18 mouse cellular contexts compared by ENCODE assay signal in genomic region chr5:137525511-137525910, GRCm38 (mm10). TPM values are rescaled to one million over a fixed set of nuclear protein-coding genes. Genes with fewer than 3 reads are reported as not detected.
DNase-seq lines count a peak whose midpoint lies in the region; ATAC-seq and TF ChIP-seq lines count a peak whose summit lies in the region.
"Had no signal": no experiment of that assay in that cellular context is flagged by ENCODE, and none has a peak within 500 bp of the region (broad histone marks: within the 10 kb centered on the region; RNA-seq: fewer than 3 reads in every experiment).

No protein-coding gene starts in this region.

- DNase-seq in adrenal gland, adult 2 months = peak; percentile 16
- DNase-seq in adrenal gland, adult (ENCODE audit: inconsistent age in 2 of 2, low spot score in 1 of 2) = no peak
- DNase-seq in hindbrain, postnatal 0 days (ENCODE audit: low spot score) = no peak
- DNase-seq in midbrain, postnatal 0 days (ENCODE audit: low spot score) = no peak
- DNase-seq: gastrocnemius, postnatal 10 days had no signal

- H3K9me3 ChIP-seq in hindbrain, embryonic 13.5 days = no peaks in the 10 kb centered on the region
- no peaks in the 10 kb centered on the region for H3K9me3 ChIP-seq in hindbrain, postnatal 0 days (ENCODE audit: low read length)
- H3K9me3 ChIP-seq in neural tube, embryonic 12.5 days = no peaks in the 10 kb centered on the region
- no peaks in the 10 kb centered on the region for H3K9me3 ChIP-seq in neural tube, embryonic 15.5 days (replicated peaks)
- no peaks in the 10 kb centered on the region for H3K9me3 ChIP-seq in midbrain, postnatal 0 days (ENCODE audit: low read length)
- H3K9me3 ChIP-seq in intestine, embryonic 15.5 days = no peaks in the 10 kb centered on the region

- no peak overlapping the region for H3K4me3 ChIP-seq in hindbrain, embryonic 13.5 days
- no peak overlapping the region for H3K4me3 ChIP-seq in hindbrain, postnatal 0 days (ENCODE audit: low read length)
- H3K4me3 ChIP-seq in neural tube, embryonic 12.5 days = no peak overlapping the region
- H3K4me3 ChIP-seq in neural tube, embryonic 15.5 days (replicated peaks) = no peak overlapping the region
- no peak overlapping the region for H3K4me3 ChIP-seq in midbrain, postnatal 0 days (ENCODE audit: low read depth, low read length)
- H3K4me3 ChIP-seq in intestine, embryonic 15.5 days (replicated peaks) = no peak overlapping the region

- H3K4me2 ChIP-seq in hindbrain, embryonic 13.5 days = no peak overlapping the region
- no peak overlapping the region for H3K4me2 ChIP-seq in hindbrain, postnatal 0 days (ENCODE audit: low read depth, low read length)
- H3K4me2 ChIP-seq in neural tube, embryonic 12.5 days (replicated peaks) = no peak overlapping the region
- no peak overlapping the region for H3K4me2 ChIP-seq in neural tube, embryonic 15.5 days
- H3K4me2 ChIP-seq in midbrain, postnatal 0 days (ENCODE audit: low read depth, low read length, poor library complexity, severe bottlenecking) = no peak overlapping the region
- no peak overlapping the region for H3K4me2 ChIP-seq in intestine, embryonic 15.5 days (replicated peaks)

- H3K4me1 ChIP-seq in hindbrain, embryonic 13.5 days (replicated peaks) = peaks cover 47% of the 10 kb centered on the region
- H3K4me1 ChIP-seq in hindbrain, postnatal 0 days (ENCODE audit: insufficient read depth, low read length) = peaks cover 14% of the 10 kb centered on the region
- peaks cover 36% of the 10 kb centered on the region for H3K4me1 ChIP-seq in neural tube, embryonic 12.5 days
- H3K4me1 ChIP-seq in neural tube, embryonic 15.5 days = peaks cover 34% of the 10 kb centered on the region
- H3K4me1 ChIP-seq in midbrain, postnatal 0 days (ENCODE audit: insufficient read depth, low read length) = no peaks in the 10 kb centered on the region; the same call in 1 of the 2 replicates
- H3K4me1 ChIP-seq in intestine, embryonic 15.5 days (replicated peaks) = peaks cover 30% of the 10 kb centered on the region

- no peak overlapping the region for H3K9ac ChIP-seq in hindbrain, embryonic 13.5 days
- H3K9ac ChIP-seq in hindbrain, postnatal 0 days (replicated peaks; ENCODE audit: low read length) = no peak overlapping the region
- peak overlapping the region; percentile 35; the same call in 1 of the 2 replicates for H3K9ac ChIP-seq in neural tube, embryonic 12.5 days
- H3K9ac ChIP-seq in neural tube, embryonic 15.5 days (replicated peaks) = no peak overlapping the region
- H3K9ac ChIP-seq in midbrain, postnatal 0 days (replicated peaks; ENCODE audit: low read length, poor library complexity, severe bottlenecking) = no peak overlapping the region
- H3K9ac ChIP-seq in intestine, embryonic 15.5 days = no peak overlapping the region

- no peak for TF ChIP-seq CTCF in hindbrain, postnatal 0 days (IDR thresholded peaks at IDR 0.05; ENCODE audit: low read depth)
- no peak for TF ChIP-seq CTCF in midbrain, postnatal 0 days (IDR thresholded peaks at IDR 0.05)

- peak overlapping the region; percentile 50; the same call in 1 of the 2 replicates for H3K27ac ChIP-seq in hindbrain, embryonic 13.5 days
- H3K27ac ChIP-seq in hindbrain, postnatal 0 days = no peak overlapping the region; the same call in 1 of the 2 replicates
- peak overlapping the region; percentile 10; the same call in 1 of the 2 replicates for H3K27ac ChIP-seq in neural tube, embryonic 12.5 days
- no peak overlapping the region for H3K27ac ChIP-seq in neural tube, embryonic 15.5 days (replicated peaks)
- peak overlapping the region; percentile 62; the same call in 1 of the 2 replicates for H3K27ac ChIP-seq in midbrain, postnatal 0 days (ENCODE audit: low read depth, low read length)
- no peak overlapping the region for H3K27ac ChIP-seq in intestine, embryonic 15.5 days

- WGBS in hindbrain, embryonic 13.5 days = 74% methylated on average over 16 of the region's 16 CpGs
- 67% methylated on average over 16 of the region's 16 CpGs for WGBS in hindbrain, postnatal 0 days
- 80% methylated on average over 16 of the region's 16 CpGs for WGBS in neural tube, embryonic 12.5 days
- 78% methylated on average over 16 of the region's 16 CpGs for whole genome bisulfite sequencing in neural tube, embryonic 15.5 days
- 67% methylated on average over 16 of the region's 16 CpGs for WGBS in midbrain, postnatal 0 days
- 69% methylated on average over 16 of the region's 16 CpGs for WGBS in intestine, embryonic 15.5 days

- no peaks in the 10 kb centered on the region for H3K27me3 ChIP-seq in hindbrain, embryonic 13.5 days
- no peaks in the 10 kb centered on the region for H3K27me3 ChIP-seq in hindbrain, postnatal 0 days (ENCODE audit: insufficient read depth, low read length)
- no peaks in the 10 kb centered on the region for H3K27me3 ChIP-seq in neural tube, embryonic 12.5 days (replicated peaks)
- H3K27me3 ChIP-seq in neural tube, embryonic 15.5 days (replicated peaks) = no peaks in the 10 kb centered on the region
- H3K27me3 ChIP-seq in midbrain, postnatal 0 days (ENCODE audit: insufficient read depth, low read length) = no peaks in the 10 kb centered on the region
- no peaks in the 10 kb centered on the region for H3K27me3 ChIP-seq in intestine, embryonic 15.5 days (replicated peaks)

- H3K36me3 ChIP-seq in hindbrain, embryonic 13.5 days = peaks cover 96% of the 10 kb centered on the region
- H3K36me3 ChIP-seq in hindbrain, postnatal 0 days (ENCODE audit: insufficient read depth, low read length) = peaks cover 55% of the 10 kb centered on the region
- peaks cover 90% of the 10 kb centered on the region for H3K36me3 ChIP-seq in neural tube, embryonic 12.5 days
- peaks cover 91% of the 10 kb centered on the region for H3K36me3 ChIP-seq in neural tube, embryonic 15.5 days
- H3K36me3 ChIP-seq in midbrain, postnatal 0 days (ENCODE audit: insufficient read depth, low read length) = peaks cover 88% of the 10 kb centered on the region
- peaks cover 76% of the 10 kb centered on the region for H3K36me3 ChIP-seq in intestine, embryonic 15.5 days

- ATAC-seq in hindbrain, embryonic 13.5 days (ENCODE audit: low FRiP score) = no peak
- ATAC-seq in hindbrain, postnatal 0 days = no peak
- ATAC-seq in neural tube, embryonic 12.5 days (ENCODE audit: low FRiP score, low read depth) = no peak
- ATAC-seq in neural tube, embryonic 15.5 days (ENCODE audit: low FRiP score) = no peak
- ATAC-seq in midbrain, postnatal 0 days (ENCODE audit: low FRiP score) = no peak
- no peak for ATAC-seq in intestine, embryonic 15.5 days
- ATAC-seq: inflammation-experienced regulatory T-cells, adult 6 months had no signal

RNA-seq across cellular contexts. Expression of gene Gigyf1, which starts 7.2 kb away (rescaled TPM):
- 10 to 100 TPM; 25.4 to 31.0 TPM for total RNA-seq in adrenal gland, adult 2 months (2021)
- 37.1 and 38.0 TPM in 2 replicates for polyA plus RNA-seq in adrenal gland, adult 2 months (2012; rRNA removed)
- 17.9 and 19.5 TPM in 2 replicates for polyA plus RNA-seq in hindbrain, embryonic 13.5 days (2015; fragmentation: Nextera tagmentation; extraction: Ambion mirVana)
- total RNA-seq in hindbrain, postnatal 0 days (2014; rRNA removed) = 20.3 and 21.4 TPM in 2 replicates
- 15.1 and 16.2 TPM in 2 replicates for polyA plus RNA-seq in hindbrain, postnatal 0 days (2015; fragmentation: Nextera tagmentation; extraction: Ambion mirVana)
- 17.6 and 19.4 TPM in 2 replicates for polyA plus RNA-seq in neural tube, embryonic 12.5 days (2016; fragmentation: Nextera tagmentation; extraction: Ambion mirVana)
- 15.7 and 16.7 TPM in 2 replicates for polyA plus RNA-seq in neural tube, embryonic 15.5 days (2015; fragmentation: Nextera tagmentation; extraction: Ambion mirVana)
- total RNA-seq in midbrain, postnatal 0 days (2014; rRNA removed) = 23.6 and 30.8 TPM in 2 replicates
- 16.3 and 17.8 TPM in 2 replicates for polyA plus RNA-seq in midbrain, postnatal 0 days (2015; fragmentation: Nextera tagmentation; extraction: Ambion mirVana)
- 8.4 and 10.4 TPM in 2 replicates for polyA plus RNA-seq in intestine, embryonic 15.5 days (2015; fragmentation: Nextera tagmentation; extraction: Ambion mirVana)

RNA-seq across cellular contexts. Expression of gene Epo, which starts 7.5 kb away (rescaled TPM):
- not detected for total RNA-seq in adrenal gland, adult 2 months (2021)
- not detected in 2 replicates for polyA plus RNA-seq in adrenal gland, adult 2 months (2012; rRNA removed)
- not detected in 2 replicates for polyA plus RNA-seq in hindbrain, embryonic 13.5 days (2015; fragmentation: Nextera tagmentation; extraction: Ambion mirVana)
- not detected in 2 replicates for total RNA-seq in hindbrain, postnatal 0 days (2014; rRNA removed)
- polyA plus RNA-seq in hindbrain, postnatal 0 days (2015; fragmentation: Nextera tagmentation; extraction: Ambion mirVana) = not detected in 2 replicates
- not detected in 2 replicates for polyA plus RNA-seq in neural tube, embryonic 12.5 days (2016; fragmentation: Nextera tagmentation; extraction: Ambion mirVana)
- not detected in 2 replicates for polyA plus RNA-seq in neural tube, embryonic 15.5 days (2015; fragmentation: Nextera tagmentation; extraction: Ambion mirVana)
- not detected in 2 replicates for total RNA-seq in midbrain, postnatal 0 days (2014; rRNA removed)
- not detected in 2 replicates for polyA plus RNA-seq in midbrain, postnatal 0 days (2015; fragmentation: Nextera tagmentation; extraction: Ambion mirVana)
- 0.42 and 0.63 TPM in 2 replicates for polyA plus RNA-seq in intestine, embryonic 15.5 days (2015; fragmentation: Nextera tagmentation; extraction: Ambion mirVana)
- total RNA-seq: adrenal gland, postnatal 14 days; common myeloid progenitor, adult 5-6 weeks; gastrocnemius, postnatal 10 days; left cerebral cortex, adult 8-10 months; megakaryocyte, adult 5-6 weeks; neutrophil, adult 5-6 weeks had no signal
- polyA plus RNA-seq: erythroblast, embryonic 14.5 days; heart, embryonic 14.5 days; inflammation-experienced regulatory T-cells, adult 6 months; thymus, postnatal 0 days had no signal

RNA-seq across cellular contexts. Expression of gene Gnb2, which starts 7.8 kb away (rescaled TPM):
- 100 to 1,000 TPM; 553 to 611 TPM for total RNA-seq in adrenal gland, adult 2 months (2021)
- polyA plus RNA-seq in adrenal gland, adult 2 months (2012; rRNA removed) = 1,578 and 1,712 TPM in 2 replicates
- 529 and 536 TPM in 2 replicates for polyA plus RNA-seq in hindbrain, embryonic 13.5 days (2015; fragmentation: Nextera tagmentation; extraction: Ambion mirVana)
- 1,135 and 1,251 TPM in 2 replicates for total RNA-seq in hindbrain, postnatal 0 days (2014; rRNA removed)
- 570 and 592 TPM in 2 replicates for polyA plus RNA-seq in hindbrain, postnatal 0 days (2015; fragmentation: Nextera tagmentation; extraction: Ambion mirVana)
- 468 and 494 TPM in 2 replicates for polyA plus RNA-seq in neural tube, embryonic 12.5 days (2016; fragmentation: Nextera tagmentation; extraction: Ambion mirVana)
- polyA plus RNA-seq in neural tube, embryonic 15.5 days (2015; fragmentation: Nextera tagmentation; extraction: Ambion mirVana) = 503 and 540 TPM in 2 replicates
- total RNA-seq in midbrain, postnatal 0 days (2014; rRNA removed) = 1,154 and 1,456 TPM in 2 replicates
- 590 and 632 TPM in 2 replicates for polyA plus RNA-seq in midbrain, postnatal 0 days (2015; fragmentation: Nextera tagmentation; extraction: Ambion mirVana)
- polyA plus RNA-seq in intestine, embryonic 15.5 days (2015; fragmentation: Nextera tagmentation; extraction: Ambion mirVana) = 341 and 386 TPM in 2 replicates

RNA-seq across cellular contexts. Expression of gene Pop7, which starts 23.2 kb away (rescaled TPM):
- 10 to 100 TPM; 23.0 to 31.7 TPM for total RNA-seq in adrenal gland, adult 2 months (2021)
- 46.9 and 48.7 TPM in 2 replicates for polyA plus RNA-seq in adrenal gland, adult 2 months (2012; rRNA removed)
- polyA plus RNA-seq in hindbrain, embryonic 13.5 days (2015; fragmentation: Nextera tagmentation; extraction: Ambion mirVana) = 82.2 and 85.1 TPM in 2 replicates
- 62.1 and 83.5 TPM in 2 replicates for total RNA-seq in hindbrain, postnatal 0 days (2014; rRNA removed)
- 82.2 and 85.3 TPM in 2 replicates for polyA plus RNA-seq in hindbrain, postnatal 0 days (2015; fragmentation: Nextera tagmentation; extraction: Ambion mirVana)
- polyA plus RNA-seq in neural tube, embryonic 12.5 days (2016; fragmentation: Nextera tagmentation; extraction: Ambion mirVana) = 65.4 and 71.0 TPM in 2 replicates
- 76.5 and 81.6 TPM in 2 replicates for polyA plus RNA-seq in neural tube, embryonic 15.5 days (2015; fragmentation: Nextera tagmentation; extraction: Ambion mirVana)
- total RNA-seq in midbrain, postnatal 0 days (2014; rRNA removed) = 73.2 and 95.3 TPM in 2 replicates
- polyA plus RNA-seq in midbrain, postnatal 0 days (2015; fragmentation: Nextera tagmentation; extraction: Ambion mirVana) = 91.5 and 95.6 TPM in 2 replicates
- 60.4 and 64.2 TPM in 2 replicates for polyA plus RNA-seq in intestine, embryonic 15.5 days (2015; fragmentation: Nextera tagmentation; extraction: Ambion mirVana)

RNA-seq across cellular contexts. Expression of gene Actl6b, which starts 27.8 kb away (rescaled TPM):
- total RNA-seq in adrenal gland, adult 2 months (2021) = 1 to 10 TPM; 2.8 to 5.2 TPM
- 6.0 and 10.0 TPM in 2 replicates for polyA plus RNA-seq in adrenal gland, adult 2 months (2012; rRNA removed)
- 256 and 271 TPM in 2 replicates for polyA plus RNA-seq in hindbrain, embryonic 13.5 days (2015; fragmentation: Nextera tagmentation; extraction: Ambion mirVana)
- total RNA-seq in hindbrain, postnatal 0 days (2014; rRNA removed) = 192 and 253 TPM in 2 replicates
- 204 and 207 TPM in 2 replicates for polyA plus RNA-seq in hindbrain, postnatal 0 days (2015; fragmentation: Nextera tagmentation; extraction: Ambion mirVana)
- 109 and 118 TPM in 2 replicates for polyA plus RNA-seq in neural tube, embryonic 12.5 days (2016; fragmentation: Nextera tagmentation; extraction: Ambion mirVana)
- polyA plus RNA-seq in neural tube, embryonic 15.5 days (2015; fragmentation: Nextera tagmentation; extraction: Ambion mirVana) = 203 and 258 TPM in 2 replicates
- total RNA-seq in midbrain, postnatal 0 days (2014; rRNA removed) = 248 and 270 TPM in 2 replicates
- polyA plus RNA-seq in midbrain, postnatal 0 days (2015; fragmentation: Nextera tagmentation; extraction: Ambion mirVana) = 264 and 287 TPM in 2 replicates
- polyA plus RNA-seq in intestine, embryonic 15.5 days (2015; fragmentation: Nextera tagmentation; extraction: Ambion mirVana) = 4.5 and 6.0 TPM in 2 replicates
- total RNA-seq: common myeloid progenitor, adult 5-6 weeks; megakaryocyte, adult 5-6 weeks; neutrophil, adult 5-6 weeks had no signal
- polyA plus RNA-seq: erythroblast, embryonic 14.5 days; inflammation-experienced regulatory T-cells, adult 6 months had no signal

Comparison
In these comparisons a context has a peak if more than half of its experiments do, and no peak if none do; other contexts are left out.
1. H3K27ac ChIP-seq: peak in hindbrain, embryonic 13.5 days (single experiment), neural tube, embryonic 12.5 days (single experiment) and midbrain, postnatal 0 days (single experiment); none in hindbrain, postnatal 0 days (single experiment), neural tube, embryonic 15.5 days (single experiment) and intestine, embryonic 15.5 days (single experiment).